Mouse (Mus musculus): ENCODE results near the gene Olfr325. TPM values are rescaled to one million over a fixed set of nuclear protein-coding genes. Genes with fewer than 3 reads are reported as not detected.

The Olfr325 gene
- total and polyA plus RNA-seq, 2 experiments = not detected

- H3K27me3 ChIP-seq (ENCODE audit: control insufficient read depth, insufficient read depth, low read length) = no peaks in the 10 kb centered on the region
- 20% methylated on average over 2 of the region's 2 CpGs for WGBS
- DNase-seq (ENCODE audit: extremely low read depth, low read depth, low spot score) = peak; percentile 75
These were observed 27.2 kb downstream of the Olfr325 start for GRCm38 (mm10) chr11:58604688-58605087.

GRCm38 (mm10) chr11:58605228-58605627 is 27.7 kb downstream of the Olfr325 start:
- H3K27ac ChIP-seq (replicated peaks; ENCODE audit: insufficient read depth, low read depth, low read length) = peak overlapping the region; percentile 30; the same call in 1 of the 2 replicates
- H3K4me3 ChIP-seq (ENCODE audit: insufficient read depth, low read depth, low read length) = no peak overlapping the region
- no peak for TF ChIP-seq CTCF (IDR thresholded peaks at IDR 0.05; ENCODE audit: low read depth, low read length)
- WGBS = 20% methylated on average over 3 of the region's 3 CpGs
- H3K4me1 ChIP-seq (ENCODE audit: control insufficient read depth, insufficient read depth, low read length) = peaks cover 12% of the 10 kb centered on the region
- H3K27me3 ChIP-seq (ENCODE audit: control insufficient read depth, insufficient read depth, low read length) = no peaks in the 10 kb centered on the region
- DNase-seq (ENCODE audit: extremely low read depth, low read depth, low spot score) = peak; percentile 81
- no peaks in the 10 kb centered on the region for H3K79me2 ChIP-seq (ENCODE audit: control insufficient read depth, insufficient read depth, low read length)
- no peak overlapping the region for H3K9ac ChIP-seq (ENCODE audit: low read depth, low read length)
- no peaks in the 10 kb centered on the region for H3K36me3 ChIP-seq (ENCODE audit: control insufficient read depth, insufficient read depth, low read length)

More at GRCm38 (mm10) chr11:58604688-58605087, 27.2 kb downstream of the Olfr325 start:
- H3K9ac ChIP-seq (ENCODE audit: low read depth, low read length) = no peak overlapping the region
- no peak for TF ChIP-seq CTCF (IDR thresholded peaks at IDR 0.05; ENCODE audit: low read depth, low read length)
- no peak for TF ChIP-seq POLR2A (IDR thresholded peaks at IDR 0.05; ENCODE audit: extremely low read depth, insufficient read depth, low read length)
- H3K4me3 ChIP-seq (ENCODE audit: insufficient read depth, low read depth, low read length) = no peak overlapping the region
- H3K79me2 ChIP-seq (ENCODE audit: control insufficient read depth, insufficient read depth, low read length) = no peaks in the 10 kb centered on the region
- H3K27ac ChIP-seq (replicated peaks; ENCODE audit: insufficient read depth, low read depth, low read length) = peak overlapping the region; percentile 30; the same call in 1 of the 2 replicates
- H3K36me3 ChIP-seq (ENCODE audit: control insufficient read depth, insufficient read depth, low read length) = no peaks in the 10 kb centered on the region
- H3K4me1 ChIP-seq (ENCODE audit: control insufficient read depth, insufficient read depth, low read length) = peaks cover 12% of the 10 kb centered on the region

- Histone ChIP-seq H3K4me1 (ENCODE audit: control insufficient read depth, insufficient read depth, low read length) (peaks cover 12% of the 10 kb centered on the region), H3K36me3 (ENCODE audit: control insufficient read depth, insufficient read depth, low read length) (no peaks in the 10 kb centered on the region), H3K9ac (ENCODE audit: low read depth, low read length) (no peak overlapping the region), H3K27ac (replicated peaks; ENCODE audit: insufficient read depth, low read depth, low read length) (no peak overlapping the region), H3K79me2 (ENCODE audit: control insufficient read depth, insufficient read depth, low read length) (no peaks in the 10 kb centered on the region), H3K27me3 (ENCODE audit: control insufficient read depth, insufficient read depth, low read length) (no peaks in the 10 kb centered on the region), H3K4me3 (ENCODE audit: insufficient read depth, low read depth, low read length) (no peak overlapping the region)
- WGBS = 78% methylated on average over 12 of the region's 12 CpGs
- TF ChIP-seq CTCF (IDR thresholded peaks at IDR 0.05; ENCODE audit: low read depth, low read length) (no peak), POLR2A (IDR thresholded peaks at IDR 0.05; ENCODE audit: extremely low read depth, insufficient read depth, low read length) (no peak)
- DNase-seq (ENCODE audit: extremely low read depth, low read depth, low spot score) = no peak
These were observed 28.8 kb downstream of the Olfr325 start for GRCm38 (mm10) chr11:58606177-58606919.

GRCm38 (mm10) chr11:58607030-58607429 is 29.5 kb downstream of the Olfr325 start:
- H3K4me1 ChIP-seq (ENCODE audit: control insufficient read depth, insufficient read depth, low read length) = peaks cover 12% of the 10 kb centered on the region
- H3K27ac ChIP-seq (replicated peaks; ENCODE audit: insufficient read depth, low read depth, low read length) = no peak overlapping the region
- H3K27me3 ChIP-seq (ENCODE audit: control insufficient read depth, insufficient read depth, low read length) = no peaks in the 10 kb centered on the region
- H3K36me3 ChIP-seq (ENCODE audit: control insufficient read depth, insufficient read depth, low read length) = no peaks in the 10 kb centered on the region
- TF ChIP-seq CTCF (IDR thresholded peaks at IDR 0.05; ENCODE audit: low read depth, low read length) (no peak), POLR2A (IDR thresholded peaks at IDR 0.05; ENCODE audit: extremely low read depth, insufficient read depth, low read length) (no peak)
- 46% methylated on average over 6 of the region's 6 CpGs for WGBS
- no peaks in the 10 kb centered on the region for H3K79me2 ChIP-seq (ENCODE audit: control insufficient read depth, insufficient read depth, low read length)
- H3K4me3 ChIP-seq (ENCODE audit: insufficient read depth, low read depth, low read length) = no peak overlapping the region
- DNase-seq (ENCODE audit: extremely low read depth, low read depth, low spot score) = peak; percentile 67
- no peak overlapping the region for H3K9ac ChIP-seq (ENCODE audit: low read depth, low read length)

GRCm38 (mm10) chr11:58613359-58613758 is 35.8 kb downstream of the Olfr325 start:
- H3K27ac ChIP-seq (replicated peaks; ENCODE audit: insufficient read depth, low read depth, low read length) = no peak overlapping the region
- H3K79me2 ChIP-seq (ENCODE audit: control insufficient read depth, insufficient read depth, low read length) = no peaks in the 10 kb centered on the region
- DNase-seq (ENCODE audit: extremely low read depth, low read depth, low spot score) = peak; percentile 22
- 68% methylated on average over 3 of the region's 3 CpGs for WGBS
- no peaks in the 10 kb centered on the region for H3K27me3 ChIP-seq (ENCODE audit: control insufficient read depth, insufficient read depth, low read length)
- H3K4me1 ChIP-seq (ENCODE audit: control insufficient read depth, insufficient read depth, low read length) = peaks cover 8% of the 10 kb centered on the region; the same call in 1 of the 2 replicates
- no peak overlapping the region for H3K9ac ChIP-seq (ENCODE audit: low read depth, low read length)
- H3K36me3 ChIP-seq (ENCODE audit: control insufficient read depth, insufficient read depth, low read length) = no peaks in the 10 kb centered on the region
- TF ChIP-seq CTCF (IDR thresholded peaks at IDR 0.05; ENCODE audit: low read depth, low read length) (no peak), POLR2A (IDR thresholded peaks at IDR 0.05; ENCODE audit: extremely low read depth, insufficient read depth, low read length) (no peak)
- H3K4me3 ChIP-seq (ENCODE audit: insufficient read depth, low read depth, low read length) = no peak overlapping the region

- Histone ChIP-seq H3K27ac (replicated peaks; ENCODE audit: insufficient read depth, low read depth, low read length) (no peak overlapping the region), H3K4me1 (ENCODE audit: control insufficient read depth, insufficient read depth, low read length) (peaks cover 9% of the 10 kb centered on the region; the same call in 1 of the 2 replicates), H3K79me2 (ENCODE audit: control insufficient read depth, insufficient read depth, low read length) (no peaks in the 10 kb centered on the region), H3K36me3 (ENCODE audit: control insufficient read depth, insufficient read depth, low read length) (no peaks in the 10 kb centered on the region), H3K4me3 (ENCODE audit: insufficient read depth, low read depth, low read length) (no peak overlapping the region), H3K27me3 (ENCODE audit: control insufficient read depth, insufficient read depth, low read length) (no peaks in the 10 kb centered on the region), H3K9ac (ENCODE audit: low read depth, low read length) (no peak overlapping the region)
- DNase-seq (ENCODE audit: extremely low read depth, low read depth, low spot score) = peak; percentile 73
- no peak for TF ChIP-seq POLR2A (IDR thresholded peaks at IDR 0.05; ENCODE audit: extremely low read depth, insufficient read depth, low read length)
- no peak for TF ChIP-seq CTCF (IDR thresholded peaks at IDR 0.05; ENCODE audit: low read depth, low read length)
These were observed 37.0 kb downstream of the Olfr325 start for GRCm38 (mm10) chr11:58614526-58614925.
